ENCODE assay signal across 26 mouse cellular contexts in genomic region chrX:152679190-152679814, GRCm38 (mm10).
DNase-seq lines count a peak whose midpoint lies in the region; ATAC-seq and TF ChIP-seq lines count a peak whose summit lies in the region.
"Had no signal": no experiment of that assay in that cellular context is flagged by ENCODE, and none has a peak within 500 bp of the region (broad histone marks: within the 10 kb centered on the region; RNA-seq: fewer than 3 reads in every experiment).

No protein-coding gene starts in this region.

- H3K9ac ChIP-seq in heart, embryonic 15.5 days: no peak overlapping the region
- no peak overlapping the region for H3K9ac ChIP-seq in lung, embryonic 14.5 days
- H3K9ac ChIP-seq: embryonic facial prominence, embryonic 13.5 days; forebrain, embryonic 12.5 days; forebrain, embryonic 15.5 days; hindbrain, embryonic 14.5 days had no signal

- H3K4me2 ChIP-seq in heart, embryonic 15.5 days: 0 out of 2 replicates have a peak overlapping the region, but pooled peaks have one; percentile 6
- H3K4me2 ChIP-seq in lung, embryonic 14.5 days: no peak overlapping the region
- H3K4me2 ChIP-seq: embryonic facial prominence, embryonic 13.5 days; forebrain, embryonic 12.5 days; forebrain, embryonic 15.5 days; heart, embryonic 11.5 days; hindbrain, embryonic 14.5 days had no signal

- ATAC-seq in heart, embryonic 15.5 days (replicated peaks; ENCODE audit: insufficient number of reproducible peaks, insufficient read depth, low FRiP score, low read depth): no peak
- peak; percentile 83; the same call in 1 of the 2 replicates for ATAC-seq in lung, embryonic 14.5 days (ENCODE audit: insufficient read depth)
- ATAC-seq: CD4-positive, CD25-positive, alpha-beta regulatory T cell, adult 4 months; forebrain, embryonic 15.5 days; hindbrain, postnatal 0 days; inflammation-experienced regulatory T-cells, adult 6 months; intestine, embryonic 16.5 days had no signal

- no peaks in the 10 kb centered on the region for H3K9me3 ChIP-seq in heart, embryonic 15.5 days (replicated peaks)
- no peaks in the 10 kb centered on the region for H3K9me3 ChIP-seq in lung, embryonic 14.5 days (ENCODE audit: low read depth, low read length)
- H3K9me3 ChIP-seq: embryonic facial prominence, embryonic 10.5 days; embryonic facial prominence, embryonic 13.5 days; forebrain, embryonic 12.5 days; forebrain, embryonic 15.5 days had no signal

- H3K27me3 ChIP-seq in heart, embryonic 15.5 days: no peaks in the 10 kb centered on the region
- H3K27me3 ChIP-seq in lung, embryonic 14.5 days (ENCODE audit: insufficient read depth, low read length): no peaks in the 10 kb centered on the region
- H3K27me3 ChIP-seq: forebrain, embryonic 15.5 days had no signal

- H3K27ac ChIP-seq in heart, embryonic 15.5 days: peak overlapping the region; percentile 42
- H3K27ac ChIP-seq in lung, embryonic 14.5 days (ENCODE audit: low read depth): no peak overlapping the region
- H3K27ac ChIP-seq: embryonic facial prominence, embryonic 10.5 days; embryonic facial prominence, embryonic 13.5 days; forebrain, embryonic 12.5 days; forebrain, embryonic 15.5 days; hindbrain, embryonic 14.5 days; hindbrain, postnatal 0 days had no signal

- TF ChIP-seq POLR2A in brain, embryonic 14.5 days (IDR thresholded peaks at IDR 0.05; ENCODE audit: borderline replicate concordance, extremely low read depth, insufficient read depth, insufficient read length, poor library complexity, severe bottlenecking): no peak

- intact Hi-C loops in heart, postnatal 14 days (cut with DNase I): loop anchor here (10.0 kb wide), 1 partner anchor 65 kb away; no protein-coding TSS in a partner anchor

- H3K36me3 ChIP-seq in heart, embryonic 15.5 days: no peaks in the 10 kb centered on the region
- no peaks in the 10 kb centered on the region for H3K36me3 ChIP-seq in lung, embryonic 14.5 days (ENCODE audit: insufficient read depth)
- H3K36me3 ChIP-seq: embryonic facial prominence, embryonic 10.5 days; embryonic facial prominence, embryonic 13.5 days; forebrain, embryonic 12.5 days; forebrain, embryonic 15.5 days had no signal

- 33% methylated on average over 2 of the region's 2 CpGs for WGBS in heart, embryonic 15.5 days
- WGBS in lung, embryonic 14.5 days: 46% methylated on average over 2 of the region's 2 CpGs

- no peak overlapping the region for H3K4me3 ChIP-seq in heart, embryonic 15.5 days
- H3K4me3 ChIP-seq in lung, embryonic 14.5 days (ENCODE audit: low read depth, low read length): no peak overlapping the region
- H3K4me3 ChIP-seq: embryonic facial prominence, embryonic 10.5 days; embryonic facial prominence, embryonic 13.5 days; erythroblast, embryonic 14.5 days; forebrain, embryonic 12.5 days; forebrain, embryonic 15.5 days had no signal

- TF ChIP-seq CTCF in lung, embryonic 14.5 days (IDR thresholded peaks at IDR 0.05; ENCODE audit: low read depth): no peak
- no peak for TF ChIP-seq CTCF in brain, embryonic 14.5 days (IDR thresholded peaks at IDR 0.05; ENCODE audit: borderline replicate concordance, extremely low read depth, insufficient read depth, insufficient read length)

- DNase-seq in heart, postnatal 14 days: no peak
- peak; percentile 46 for DNase-seq in lung, embryonic 14.5 days
- no peak for DNase-seq in lung, postnatal 25 days (ENCODE audit: low spot score)
- DNase-seq in brain, embryonic 14.5 days (ENCODE audit: low read depth): peak; percentile 8
- DNase-seq in ovary, postnatal 36 days (ENCODE audit: low spot score): no peak
- DNase-seq: adrenal gland, adult 2 months; adrenal gland, postnatal 14 days; cerebellum, adult 11-12 months; cerebellum, adult 8-10 months; cerebellum, postnatal 10 days; cerebellum, postnatal 36 days; embryo, embryonic 11 days; gastrocnemius, postnatal 25 days; heart, postnatal 4 days had no signal

- peaks cover 11% of the 10 kb centered on the region for H3K4me1 ChIP-seq in heart, embryonic 15.5 days (replicated peaks)
- no peaks in the 10 kb centered on the region for H3K4me1 ChIP-seq in lung, embryonic 14.5 days (ENCODE audit: insufficient read depth)
- H3K4me1 ChIP-seq: embryonic facial prominence, embryonic 10.5 days; embryonic facial prominence, embryonic 13.5 days; forebrain, embryonic 12.5 days; forebrain, embryonic 15.5 days had no signal

Comparison
In these comparisons a context has a peak if more than half of its experiments do, and no peak if none do; other contexts are left out.
1. DNase-seq: peak in lung, embryonic 14.5 days (single experiment) and brain, embryonic 14.5 days (single experiment); none in heart, postnatal 14 days (0 of 2), lung, postnatal 25 days (single experiment) and ovary, postnatal 36 days (single experiment).